13 mouse cellular contexts compared by ENCODE assay signal in genomic region chr2:170303595-170303994, GRCm38 (mm10).
"Had no signal": no experiment of that assay in that cellular context is flagged by ENCODE, and none has a peak within 500 bp of the region (broad histone marks: within the 10 kb centered on the region; RNA-seq: fewer than 3 reads in every experiment).

No protein-coding gene starts in this region.

- H3K27ac ChIP-seq: neural tube, embryonic 13.5 days; neural tube, embryonic 15.5 days; stomach, embryonic 15.5 days; stomach, postnatal 0 days had no signal

- H3K36me3 ChIP-seq: neural tube, embryonic 13.5 days; neural tube, embryonic 15.5 days; stomach, embryonic 15.5 days had no signal

- H3K27me3 ChIP-seq: neural tube, embryonic 13.5 days; neural tube, embryonic 15.5 days; stomach, embryonic 15.5 days had no signal

- H3K9me3 ChIP-seq: neural tube, embryonic 13.5 days; neural tube, embryonic 15.5 days had no signal

- H3K4me2 ChIP-seq: neural tube, embryonic 13.5 days; neural tube, embryonic 15.5 days; stomach, embryonic 15.5 days had no signal

- H3K9ac ChIP-seq: neural tube, embryonic 13.5 days; neural tube, embryonic 15.5 days; stomach, embryonic 15.5 days had no signal

- H3K4me3 ChIP-seq: neural tube, embryonic 13.5 days; neural tube, embryonic 15.5 days; stomach, embryonic 15.5 days had no signal

- DNase-seq: retina, postnatal 1 day; right cerebral cortex, adult 18-20 months; right cerebral cortex, postnatal 14 days; right cerebral cortex, postnatal 4 days; thymus, adult 18-20 months; thymus, adult 2 months; thymus, postnatal 14 days; thymus, postnatal 25 days; thymus, postnatal 4 days had no signal
